Mouse (Mus musculus): Measurements from ENCODE around the gene Dnajc7. TPM values are rescaled to one million over a fixed set of nuclear protein-coding genes. Genes with fewer than 3 reads are reported as not detected.
"Not testable (repeated sequence)": the region's sequence is repeated elsewhere in the genome, so short reads cannot be mapped to it uniquely, and the experiment has no call there.

The Dnajc7 gene
- polyA plus RNA-seq, 1 experiment from 2014 or later = 184 TPM

- Histone ChIP-seq H3K27me3 (no peaks in the 10 kb centered on the region), H3K27ac (no peak overlapping the region), H3K36me3 (no peaks in the 10 kb centered on the region), H3K9me3 (replicated peaks) (no peaks in the 10 kb centered on the region), H3K4me2 (no peak overlapping the region), H3K9ac (no peak overlapping the region), H3K4me1 (replicated peaks) (peaks cover 11% of the 10 kb centered on the region), H3K4me3 (no peak overlapping the region)
- no peak for ATAC-seq (replicated peaks; ENCODE audit: insufficient number of reproducible peaks, insufficient read depth, low FRiP score, low read depth)
- WGBS = 76% methylated on average over 6 of the region's 6 CpGs
Observed at GRCm38 (mm10) chr11:100546955-100547354, 73.0 kb downstream of the Dnajc7 start.

GRCm38 (mm10) chr11:100545746-100546085 lies 74.3 kb downstream of the Dnajc7 start:
- Histone ChIP-seq H3K9me3 (replicated peaks) (no peaks in the 10 kb centered on the region), H3K4me1 (replicated peaks) (peaks cover 11% of the 10 kb centered on the region), H3K9ac (peak overlapping the region; percentile 36), H3K27ac (peak overlapping the region; percentile 17; the same call in 1 of the 2 replicates), H3K36me3 (no peaks in the 10 kb centered on the region), H3K4me3 (peak overlapping the region; percentile 51), H3K27me3 (no peaks in the 10 kb centered on the region), H3K4me2 (peak overlapping the region; percentile 73)
- 26% methylated on average over 7 of the region's 7 CpGs for WGBS
- no peak for ATAC-seq (replicated peaks; ENCODE audit: insufficient number of reproducible peaks, insufficient read depth, low FRiP score, low read depth)

- Histone ChIP-seq H3K9me3 (replicated peaks) (no peaks in the 10 kb centered on the region), H3K9ac (peak within 1 kb of the TSS; percentile 53), H3K27ac (peak within 1 kb of the TSS; percentile 67), H3K4me1 (replicated peaks) (peaks cover 11% of the 10 kb centered on the region), H3K4me2 (peak within 1 kb of the TSS; percentile 73), H3K4me3 (peak within 1 kb of the TSS; percentile 51), H3K27me3 (no peaks in the 10 kb centered on the region), H3K36me3 (no peaks in the 10 kb centered on the region)
- ATAC-seq (replicated peaks; ENCODE audit: insufficient number of reproducible peaks, insufficient read depth, low FRiP score, low read depth) = peak; percentile 98
- WGBS = 4% methylated on average over 28 of the region's 28 CpGs
Observed at GRCm38 (mm10) chr11:100544832-100545745, 74.9 kb downstream of the Dnajc7 start, which contains the start of gene Ttc25. Gene Ttc25 (plus strand): TSS chr11:100545607.

- H3K9ac ChIP-seq = no peak overlapping the region
- H3K27me3 ChIP-seq = no peaks in the 10 kb centered on the region
- no peak overlapping the region for H3K4me3 ChIP-seq
- no peak for ATAC-seq (replicated peaks; ENCODE audit: insufficient number of reproducible peaks, insufficient read depth, low FRiP score, low read depth)
- H3K4me1 ChIP-seq (replicated peaks) = peaks cover 11% of the 10 kb centered on the region
- no peak overlapping the region for H3K4me2 ChIP-seq
- H3K27ac ChIP-seq = no peak overlapping the region
- H3K9me3 ChIP-seq (replicated peaks) = no peaks in the 10 kb centered on the region
- H3K36me3 ChIP-seq = no peaks in the 10 kb centered on the region
- 67% methylated on average over 2 of the region's 2 CpGs for WGBS
Observed at GRCm38 (mm10) chr11:100541577-100541976, 78.4 kb downstream of the Dnajc7 start.

- Histone ChIP-seq H3K4me1 (replicated peaks) (peaks cover 8% of the 10 kb centered on the region), H3K9me3 (replicated peaks) (no peaks in the 10 kb centered on the region), H3K4me3 (no peak overlapping the region), H3K27me3 (no peaks in the 10 kb centered on the region), H3K4me2 (no peak overlapping the region), H3K9ac (no peak overlapping the region), H3K36me3 (no peaks in the 10 kb centered on the region), H3K27ac (no peak overlapping the region)
- ATAC-seq (replicated peaks; ENCODE audit: insufficient number of reproducible peaks, insufficient read depth, low FRiP score, low read depth) = no peak
- 32% methylated on average over 6 of the region's 6 CpGs for WGBS
Observed at GRCm38 (mm10) chr11:100540966-100541365, 79.0 kb downstream of the Dnajc7 start.

- Histone ChIP-seq H3K4me2 (no peak overlapping the region), H3K36me3 (no peaks in the 10 kb centered on the region)
- ATAC-seq (replicated peaks; ENCODE audit: insufficient number of reproducible peaks, insufficient read depth, low FRiP score, low read depth) = no peak
Observed at GRCm38 (mm10) chr11:100536466-100536865, 83.5 kb downstream of the Dnajc7 start.

GRCm38 (mm10) chr11:100535996-100536395 lies 84.0 kb downstream of the Dnajc7 start:
- H3K4me2 ChIP-seq = no peak overlapping the region
- no peaks in the 10 kb centered on the region for H3K9me3 ChIP-seq (replicated peaks)
- H3K36me3 ChIP-seq = no peaks in the 10 kb centered on the region
- H3K27me3 ChIP-seq = no peaks in the 10 kb centered on the region
- H3K9ac ChIP-seq = no peak overlapping the region
- no peak overlapping the region for H3K27ac ChIP-seq
- H3K4me1 ChIP-seq (replicated peaks) = no peaks in the 10 kb centered on the region
- 74% methylated on average over 1 of the region's 1 CpGs for WGBS
- ATAC-seq (replicated peaks; ENCODE audit: insufficient number of reproducible peaks, insufficient read depth, low FRiP score, low read depth) = no peak
- H3K4me3 ChIP-seq = no peak overlapping the region

More at GRCm38 (mm10) chr11:100536466-100536865, 83.5 kb downstream of the Dnajc7 start:
- no peak overlapping the region for H3K4me3 ChIP-seq
- H3K27me3 ChIP-seq = no peaks in the 10 kb centered on the region
- no peak overlapping the region for H3K9ac ChIP-seq
- no peaks in the 10 kb centered on the region for H3K4me1 ChIP-seq (replicated peaks)
- no peak overlapping the region for H3K27ac ChIP-seq
- no peaks in the 10 kb centered on the region for H3K9me3 ChIP-seq (replicated peaks)

GRCm38 (mm10) chr11:100534821-100535220 lies 85.1 kb downstream of the Dnajc7 start:
- not testable (repeated sequence) for H3K27me3 ChIP-seq; H3K4me1 ChIP-seq (replicated peaks); H3K36me3 ChIP-seq; H3K4me3 ChIP-seq; H3K4me2 ChIP-seq; H3K9me3 ChIP-seq (replicated peaks); H3K27ac ChIP-seq; H3K9ac ChIP-seq; ATAC-seq (replicated peaks; ENCODE audit: insufficient number of reproducible peaks, insufficient read depth, low FRiP score, low read depth)
- 80% methylated on average over 6 of the region's 6 CpGs for WGBS

- H3K27me3 ChIP-seq; H3K9ac ChIP-seq; H3K4me1 ChIP-seq (replicated peaks); H3K27ac ChIP-seq; H3K36me3 ChIP-seq; ATAC-seq (replicated peaks; ENCODE audit: insufficient number of reproducible peaks, insufficient read depth, low FRiP score, low read depth); H3K4me3 ChIP-seq; H3K4me2 ChIP-seq; H3K9me3 ChIP-seq (replicated peaks): not testable (repeated sequence)
- WGBS = 82% methylated on average over 2 of the region's 2 CpGs
Observed at GRCm38 (mm10) chr11:100534411-100534810, 85.6 kb downstream of the Dnajc7 start.

GRCm38 (mm10) chr11:100533871-100534270 lies 86.1 kb downstream of the Dnajc7 start:
- Histone ChIP-seq H3K4me1 (replicated peaks) (no peaks in the 10 kb centered on the region), H3K27ac (no peak overlapping the region), H3K27me3 (no peaks in the 10 kb centered on the region), H3K4me3 (no peak overlapping the region), H3K9me3 (replicated peaks) (no peaks in the 10 kb centered on the region), H3K36me3 (no peaks in the 10 kb centered on the region), H3K4me2 (no peak overlapping the region), H3K9ac (no peak overlapping the region)
- no peak for ATAC-seq (replicated peaks; ENCODE audit: insufficient number of reproducible peaks, insufficient read depth, low FRiP score, low read depth)
- 80% methylated on average over 6 of the region's 6 CpGs for WGBS

Measured in heart, embryonic 15.5 days (tissue).